Mouse (Mus musculus) intestine, embryonic 14.5 days (tissue): Measurements from ENCODE around the gene C1qtnf9. TPM values are rescaled to one million over a fixed set of nuclear protein-coding genes. Genes with fewer than 3 reads are reported as not detected.
A peak's percentile ranks its signal among the peaks of the same experiment; 100 is the strongest.

Source experiments
- ATAC-seq: fragments of 200-750 bp; cut with Nextera tagmentation; replicated peaks from 2 replicates; pipeline ENCODE4 v1.8.0; 2017; ENCODE audit warnings: low read depth, moderate number of reproducible peaks, moderate TSS enrichment, moderate library complexity; ENCODE audit not compliant: low FRiP score, low TSS enrichment
- DNase-seq: peaks from one replicate; pipeline ENCODE4 v3.0.0-alpha.2; 2018; ENCODE audit warnings: low spot score
- H3K27ac ChIP-seq: fragments of 300-500 bp; sonication (generic); 2 replicates; pipeline ENCODE4 v1.5.1; 2014; ENCODE audit warnings: low read depth, mild to moderate bottlenecking, control low read depth
- H3K27me3 ChIP-seq: fragments of 300-500 bp; sonication (generic); replicated peaks from 2 replicates; pipeline ENCODE4 v1.6.1; 2014; ENCODE audit warnings: low read length, control low read depth; ENCODE audit not compliant: control insufficient read depth, insufficient read depth
- H3K36me3 ChIP-seq: fragments of 300-500 bp; sonication (generic); 2 replicates; pipeline ENCODE4 v1.6.1; 2014; ENCODE audit warnings: low read length, control low read depth; ENCODE audit not compliant: control insufficient read depth, insufficient read depth
- H3K4me1 ChIP-seq: fragments of 300-500 bp; sonication (generic); replicated peaks from 2 replicates; pipeline ENCODE4 v1.6.1; 2014; ENCODE audit warnings: low read length, control low read depth, mixed read lengths; ENCODE audit not compliant: control insufficient read depth, insufficient read depth
- H3K4me2 ChIP-seq: fragments of 300-500 bp; sonication (generic); 2 replicates; pipeline ENCODE4 v1.6.1; 2014; ENCODE audit warnings: low read length
- H3K4me3 ChIP-seq: fragments of 300-500 bp; sonication (generic); 2 replicates; pipeline ENCODE4 v1.5.1; 2014; ENCODE audit warnings: low read depth, low read length, control low read depth, mixed read lengths
- H3K9ac ChIP-seq: fragments of 300-500 bp; sonication (generic); 2 replicates; pipeline ENCODE4 v1.6.1; 2014; ENCODE audit warnings: mild to moderate bottlenecking, low read length
- H3K9me3 ChIP-seq: fragments of 300-500 bp; sonication (generic); 2 replicates; pipeline ENCODE4 v1.6.1; 2016; ENCODE audit warnings: low read length, control low read depth; ENCODE audit not compliant: control insufficient read depth
- WGBS: fragments of 180-500 bp; shearing (Covaris S2); extraction: QIAGEN DNeasy Blood & Tissue Kit; methylation state at CpG from one replicate; pipeline ENCODE4 v1.1.7; 2014; 5-methylcytosine and 5-hydroxymethylcytosine counted together
- polyA plus RNA-seq: library from polyadenylated mRNA; unstranded; fragments of >200 nt; fragmentation: Nextera tagmentation; extraction: Ambion mirVana; gene quantifications from 2 replicates; pipeline ENCODE4 v1.2.1, GENCODE M21; 2014

Gene C1qtnf9
- polyA plus RNA-seq, 1 experiment from 2014 or later: 0.12 TPM

DNA sequence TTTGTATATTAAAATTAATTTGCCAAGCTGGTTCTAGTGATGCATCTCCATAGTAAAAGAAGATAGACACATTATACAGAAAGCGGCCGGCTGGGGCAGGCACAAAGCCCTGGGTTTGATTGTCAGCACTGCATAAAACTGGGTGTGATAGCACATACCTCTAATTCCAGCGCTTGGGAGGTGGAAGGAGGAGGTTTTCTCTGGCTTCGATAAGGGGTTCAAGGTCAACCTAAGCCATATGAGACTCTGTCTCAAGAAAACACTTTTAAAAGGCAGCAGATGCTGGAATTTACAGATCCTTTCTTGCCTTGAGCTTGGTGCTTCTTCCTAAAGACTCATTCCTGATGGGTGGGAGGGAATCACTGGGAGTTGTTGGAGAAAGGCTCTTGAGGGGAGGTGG, 3.4 kb upstream of the C1qtnf9 start:
- H3K27ac ChIP-seq: no peak overlapping the region
- no peak overlapping the region for H3K9ac ChIP-seq
- H3K4me1 ChIP-seq: peaks cover 4% of the 10 kb centered on the region; the same call in 1 of the 2 replicates
- ATAC-seq: no peak
- no peaks in the 10 kb centered on the region for H3K27me3 ChIP-seq
- H3K9me3 ChIP-seq: no peaks in the 10 kb centered on the region
- H3K4me3 ChIP-seq: no peak overlapping the region
- 0 out of 2 replicates have a peak, but pooled peaks cover 11% of the 10 kb centered on the region for H3K36me3 ChIP-seq
- 74% methylated on average over 4 of the region's 4 CpGs for WGBS
- DNase-seq: no peak
- H3K4me2 ChIP-seq: no peak overlapping the region

DNA sequence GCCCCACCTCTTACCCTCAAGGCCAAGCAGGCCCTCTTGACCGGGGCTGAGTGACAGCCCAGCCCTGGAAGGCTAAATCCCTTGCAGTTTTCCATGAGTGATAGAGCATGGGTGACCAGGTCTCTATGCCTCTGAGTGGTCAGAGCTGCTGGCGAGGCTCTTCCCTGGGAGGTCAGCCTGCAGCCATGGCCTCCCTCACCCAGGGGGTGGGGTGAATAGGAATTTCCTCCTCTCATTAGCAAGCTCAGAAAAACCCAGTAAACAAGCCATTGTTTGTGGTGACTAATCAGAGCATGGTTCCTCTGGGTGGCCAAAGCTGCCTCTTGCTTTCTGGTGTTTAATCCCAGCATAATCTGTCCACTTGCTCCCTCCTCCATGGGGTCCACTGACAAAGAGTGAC, 2.9 kb upstream of the C1qtnf9 start:
- peaks cover 4% of the 10 kb centered on the region; the same call in 1 of the 2 replicates for H3K4me1 ChIP-seq
- WGBS: 67% methylated on average over 2 of the region's 2 CpGs
- H3K27ac ChIP-seq: no peak overlapping the region

DNA sequence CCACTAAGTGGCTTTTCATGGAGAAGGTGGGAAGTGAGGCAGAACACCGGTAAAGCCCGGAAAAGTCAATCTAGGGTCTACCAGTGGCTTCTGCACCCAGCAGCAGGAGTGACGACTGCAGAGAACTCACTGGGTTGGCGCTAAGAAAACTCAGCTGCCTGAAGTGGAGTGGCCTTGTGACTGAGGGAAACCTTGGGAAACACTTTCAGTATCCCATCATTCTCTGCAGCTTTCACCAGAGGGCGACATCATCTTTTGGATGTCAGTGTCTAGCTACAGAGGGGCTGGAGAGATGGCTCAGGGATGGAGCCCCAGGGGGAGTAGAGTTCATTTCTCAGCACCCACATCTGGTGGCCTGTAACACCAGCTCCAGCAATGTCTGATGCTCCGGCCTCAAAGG, 1.4 kb downstream of the C1qtnf9 start:
- 41% methylated on average over 6 of the region's 6 CpGs for WGBS
- Histone ChIP-seq H3K27ac (no peak overlapping the region), H3K9me3 (no peaks in the 10 kb centered on the region), H3K27me3 (no peaks in the 10 kb centered on the region), H3K4me2 (no peak overlapping the region), H3K4me3 (no peak overlapping the region), H3K9ac (no peak overlapping the region), H3K36me3 (no peaks in the 10 kb centered on the region), H3K4me1 (no peaks in the 10 kb centered on the region)
- DNase-seq (no peak), ATAC-seq (no peak)

More for the DNA sequence above, 2.9 kb upstream of the C1qtnf9 start:
- H3K9me3 ChIP-seq: no peaks in the 10 kb centered on the region
- H3K4me2 ChIP-seq: no peak overlapping the region
- H3K36me3 ChIP-seq: 0 out of 2 replicates have a peak, but pooled peaks cover 11% of the 10 kb centered on the region
- DNase-seq (no peak), ATAC-seq (no peak)
- no peak overlapping the region for H3K9ac ChIP-seq
- H3K4me3 ChIP-seq: no peak overlapping the region
- no peaks in the 10 kb centered on the region for H3K27me3 ChIP-seq

DNA sequence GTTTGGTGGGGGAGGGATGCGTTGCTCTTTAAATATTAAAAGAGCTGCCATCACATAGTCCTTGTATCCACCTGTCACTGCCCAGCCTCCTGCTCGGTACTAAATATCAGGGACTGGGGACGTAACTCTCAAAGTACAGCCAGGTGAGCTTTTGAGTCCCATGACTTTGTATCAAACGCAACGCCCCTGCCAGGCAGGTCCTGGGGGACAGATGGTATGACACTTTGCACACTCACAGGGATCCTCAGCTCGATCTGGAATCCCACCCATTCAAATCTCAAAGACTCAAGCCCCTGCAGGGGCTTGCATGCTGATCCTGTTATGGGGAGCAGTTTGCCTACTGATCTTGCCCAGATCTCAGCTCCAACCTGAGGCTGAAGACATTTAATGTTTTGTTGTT, 2.7 kb downstream of the C1qtnf9 start:
- Histone ChIP-seq H3K9ac (no peak overlapping the region), H3K9me3 (no peaks in the 10 kb centered on the region), H3K27ac (no peak overlapping the region), H3K4me1 (no peaks in the 10 kb centered on the region), H3K4me2 (no peak overlapping the region), H3K36me3 (no peaks in the 10 kb centered on the region), H3K4me3 (no peak overlapping the region), H3K27me3 (no peaks in the 10 kb centered on the region)
- WGBS: 73% methylated on average over 6 of the region's 6 CpGs
- ATAC-seq (no peak), DNase-seq (no peak)

DNA sequence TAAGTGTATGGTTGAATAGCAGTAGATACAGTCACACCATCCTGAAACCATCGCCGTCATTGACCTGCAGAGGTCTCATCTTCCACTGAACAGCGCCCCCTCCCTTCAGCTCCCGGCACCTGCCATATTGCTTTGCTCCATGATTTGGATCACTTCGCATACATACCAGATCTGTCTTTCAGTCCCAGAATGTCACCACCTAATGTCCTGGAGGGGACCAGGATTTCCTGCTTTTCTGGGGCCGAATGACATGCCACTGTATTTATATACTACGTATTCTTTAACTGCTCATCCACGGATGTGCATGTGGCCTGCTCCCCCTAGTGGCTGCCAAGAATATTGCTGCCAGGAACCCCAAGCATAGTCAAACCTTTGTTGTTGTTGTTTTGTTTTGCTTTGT, 3.1 kb downstream of the C1qtnf9 start:
- H3K9ac ChIP-seq: no peak overlapping the region
- WGBS: 9% methylated on average over 8 of the region's 8 CpGs
- DNase-seq (peak; percentile 88), ATAC-seq (0 out of 2 replicates have a peak, but pooled peaks have one; percentile 66)
- peak overlapping the region; percentile 45 for H3K4me2 ChIP-seq
- no peaks in the 10 kb centered on the region for H3K9me3 ChIP-seq
- no peaks in the 10 kb centered on the region for H3K36me3 ChIP-seq
- H3K4me1 ChIP-seq: no peaks in the 10 kb centered on the region
- no peak overlapping the region for H3K27ac ChIP-seq
- H3K4me3 ChIP-seq: peak overlapping the region; percentile 29
- H3K27me3 ChIP-seq: no peaks in the 10 kb centered on the region

DNA sequence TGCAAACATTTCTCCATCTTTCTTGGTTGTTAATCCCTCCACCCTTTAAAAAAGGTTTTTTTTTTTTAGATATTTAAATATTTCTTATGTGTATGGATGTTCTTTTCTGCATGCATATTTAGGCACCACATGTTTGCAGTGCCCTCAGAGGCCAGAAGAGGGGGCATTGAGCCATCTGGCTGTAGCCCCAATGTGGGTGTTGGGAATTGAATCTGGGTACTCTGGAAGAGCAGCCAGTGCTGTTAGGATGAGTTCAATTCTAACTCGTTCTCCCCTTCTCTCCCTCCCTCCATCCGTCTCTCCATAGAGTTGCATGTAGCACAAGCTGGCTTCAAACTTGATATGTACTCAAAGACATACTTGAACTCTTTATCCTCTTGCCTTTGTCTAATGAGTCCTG, 5.5 kb downstream of the C1qtnf9 start:
- H3K4me2 ChIP-seq: no peak overlapping the region
- H3K4me1 ChIP-seq: no peaks in the 10 kb centered on the region
- no peak overlapping the region for H3K27ac ChIP-seq
- H3K36me3 ChIP-seq: no peaks in the 10 kb centered on the region
- no peak for ATAC-seq
- no peak overlapping the region for H3K9ac ChIP-seq
- no peak for DNase-seq
- 83% methylated on average over 2 of the region's 2 CpGs for WGBS
- H3K9me3 ChIP-seq: no peaks in the 10 kb centered on the region
- no peak overlapping the region for H3K4me3 ChIP-seq
- no peaks in the 10 kb centered on the region for H3K27me3 ChIP-seq

DNA sequence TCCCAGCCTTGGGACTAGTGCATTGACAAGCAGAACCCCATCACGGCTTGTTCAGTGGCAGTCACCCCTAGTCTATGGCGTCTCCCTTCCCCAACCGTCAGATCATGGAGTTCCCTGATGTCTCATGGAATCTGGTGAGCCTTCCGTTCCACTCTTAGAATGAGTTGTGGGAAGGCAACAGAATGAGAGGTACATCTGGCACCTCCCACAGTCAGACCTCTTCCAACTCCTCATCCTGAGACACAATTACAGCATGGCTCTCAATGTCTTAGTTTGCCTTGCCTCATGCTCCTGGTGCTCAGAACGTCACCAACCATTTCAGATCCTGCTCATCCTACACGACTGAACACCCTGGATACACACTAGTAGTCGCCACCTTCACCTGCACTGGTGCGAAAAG, 8.6 kb downstream of the C1qtnf9 start:
- WGBS: 80% methylated on average over 8 of the region's 8 CpGs
- DNase-seq: no peak
- Histone ChIP-seq H3K4me3 (no peak overlapping the region), H3K4me2 (no peak overlapping the region), H3K9me3 (no peaks in the 10 kb centered on the region), H3K9ac (no peak overlapping the region), H3K27ac (no peak overlapping the region), H3K4me1 (no peaks in the 10 kb centered on the region), H3K27me3 (no peaks in the 10 kb centered on the region), H3K36me3 (no peaks in the 10 kb centered on the region)
- ATAC-seq: no peak

DNA sequence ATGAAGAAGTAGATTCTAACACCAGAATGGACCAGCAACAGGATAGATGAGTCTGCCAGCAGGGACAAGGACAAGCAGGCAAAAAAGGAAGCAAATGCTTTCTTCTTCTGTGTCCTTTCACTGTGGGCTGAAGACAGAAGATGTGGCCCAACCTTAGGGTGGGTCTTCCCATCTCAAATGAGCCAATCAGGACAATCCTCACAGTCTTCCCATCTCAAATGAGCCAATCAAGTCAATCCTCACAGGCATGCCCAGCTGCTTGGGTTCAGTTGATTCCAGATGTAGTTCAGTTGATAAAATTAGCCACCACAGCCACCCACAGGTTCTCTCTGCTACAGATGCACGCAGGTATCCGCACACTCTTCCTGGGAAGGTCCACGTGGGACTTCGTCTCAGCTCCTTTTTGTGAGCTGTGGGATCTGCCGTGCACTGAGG, 9.6 kb downstream of the C1qtnf9 start:
- no peak for ATAC-seq
- H3K4me1 ChIP-seq: no peaks in the 10 kb centered on the region
- no peaks in the 10 kb centered on the region for H3K27me3 ChIP-seq
- H3K9ac ChIP-seq: no peak overlapping the region
- H3K4me3 ChIP-seq: no peak overlapping the region
- H3K4me2 ChIP-seq: no peak overlapping the region
- WGBS: 89% methylated on average over 5 of the region's 5 CpGs
- no peak for DNase-seq
- H3K36me3 ChIP-seq: no peaks in the 10 kb centered on the region
- no peak overlapping the region for H3K27ac ChIP-seq
- no peaks in the 10 kb centered on the region for H3K9me3 ChIP-seq

DNA sequence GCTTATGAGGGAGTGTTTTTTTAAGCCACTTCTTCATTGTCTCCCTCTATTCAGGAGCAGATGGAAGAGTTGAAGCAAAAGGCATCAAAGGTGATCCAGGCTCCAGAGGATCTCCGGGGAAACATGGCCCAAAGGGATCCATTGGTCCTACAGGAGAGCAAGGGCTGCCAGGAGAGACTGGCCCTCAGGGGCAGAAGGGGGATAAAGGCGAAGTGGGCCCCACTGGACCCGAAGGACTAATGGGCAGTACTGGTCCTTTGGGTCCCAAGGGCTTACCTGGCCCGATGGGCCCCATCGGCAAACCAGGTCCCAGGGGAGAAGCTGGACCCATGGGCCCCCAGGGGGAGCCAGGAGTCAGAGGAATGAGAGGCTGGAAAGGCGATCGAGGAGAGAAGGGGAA, 11.3 kb downstream of the C1qtnf9 start:
- Histone ChIP-seq H3K36me3 (no peaks in the 10 kb centered on the region), H3K27ac (no peak overlapping the region), H3K9me3 (no peaks in the 10 kb centered on the region), H3K9ac (no peak overlapping the region), H3K4me1 (no peaks in the 10 kb centered on the region), H3K4me2 (no peak overlapping the region), H3K27me3 (no peaks in the 10 kb centered on the region), H3K4me3 (no peak overlapping the region)
- 90% methylated on average over 7 of the region's 7 CpGs for WGBS
- ATAC-seq: no peak
- DNase-seq: no peak
